ENCODE assay signal across 33 mouse cellular contexts in the genomic region with DNA sequence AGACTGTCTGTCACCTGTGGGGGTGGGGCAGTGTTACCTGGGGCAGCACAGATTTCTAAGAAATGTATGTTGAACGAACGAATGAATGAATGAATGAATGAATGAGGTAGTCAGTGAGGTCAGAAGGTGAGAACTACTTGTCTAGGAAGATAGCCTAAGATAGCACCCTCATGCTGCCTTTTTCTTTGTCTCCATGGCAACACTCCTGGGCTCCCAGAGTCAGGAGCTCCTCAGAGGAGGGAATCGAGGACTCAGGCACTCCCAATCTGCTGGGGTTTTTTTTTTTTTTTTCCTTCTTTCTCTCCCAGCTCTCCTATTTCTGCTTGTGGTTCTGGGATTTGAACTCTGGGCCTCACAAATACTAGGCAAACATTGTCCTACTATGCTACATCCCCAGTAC. TPM values are rescaled to one million over a fixed set of nuclear protein-coding genes. Genes with fewer than 3 reads are reported as not detected.
DNase-seq lines count a peak whose midpoint lies in the region; ATAC-seq and TF ChIP-seq lines count a peak whose summit lies in the region.
"Had no signal": no experiment of that assay in that cellular context is flagged by ENCODE, and none has a peak within 500 bp of the region (broad histone marks: within the 10 kb centered on the region; RNA-seq: fewer than 3 reads in every experiment).

No protein-coding gene starts in this region.

- no peak overlapping the region for H3K4me2 ChIP-seq in hindbrain, postnatal 0 days (ENCODE audit: low read depth, low read length)
- no peak overlapping the region for H3K4me2 ChIP-seq in hindbrain, embryonic 13.5 days
- no peak overlapping the region for H3K4me2 ChIP-seq in forebrain, embryonic 16.5 days (ENCODE audit: low read length)
- H3K4me2 ChIP-seq: heart, embryonic 13.5 days; limb, embryonic 15.5 days; liver, embryonic 13.5 days had no signal

- ATAC-seq in hindbrain, postnatal 0 days: no peak
- ATAC-seq in hindbrain, embryonic 13.5 days (ENCODE audit: low FRiP score): no peak
- no peak for ATAC-seq in forebrain, embryonic 16.5 days
- ATAC-seq: intestine, embryonic 16.5 days had no signal

- TF ChIP-seq POLR2A in MEL (IDR thresholded peaks at IDR 0.05; ENCODE audit: control insufficient read depth in 1 of 2, insufficient read depth in 1 of 2, low read depth in 1 of 2, low read length in 2 of 2, poor library complexity in 1 of 2): no peak
- no peak for TF ChIP-seq POLR2A in lung, adult 2 months (IDR thresholded peaks at IDR 0.05; ENCODE audit: borderline replicate concordance, extremely low read depth, low read depth, low read length)

- no peaks in the 10 kb centered on the region for H3K27me3 ChIP-seq in hindbrain, postnatal 0 days (ENCODE audit: insufficient read depth, low read length)
- H3K27me3 ChIP-seq in hindbrain, embryonic 13.5 days: no peaks in the 10 kb centered on the region
- H3K27me3 ChIP-seq in MEL (ENCODE audit: control insufficient read depth in 1 of 2, insufficient read depth in 2 of 2, low read length in 2 of 2): no peaks in the 10 kb centered on the region
- H3K27me3 ChIP-seq in forebrain, embryonic 16.5 days (replicated peaks; ENCODE audit: control insufficient read depth, insufficient read depth, low read length): no peaks in the 10 kb centered on the region
- H3K27me3 ChIP-seq: heart, embryonic 13.5 days; limb, embryonic 15.5 days; liver, embryonic 13.5 days had no signal

- no peak for DNase-seq in hindbrain, postnatal 0 days (ENCODE audit: low spot score)
- DNase-seq in MEL (ENCODE audit: low read depth, low spot score) (no peak), R1 (ENCODE audit: low read depth, low spot score) (peak; percentile 78)
- DNase-seq in lung, adult 2 months: no peak
- no peak for DNase-seq in urinary bladder, postnatal 14 days (ENCODE audit: low spot score)
- DNase-seq: adrenal gland, adult 8-10 months; B cell, adult 2 months; cerebellum, adult 18-20 months; cerebellum, postnatal 10 days; gastrocnemius, adult 2 months; heart, postnatal 10 days; kidney, adult 8-10 months; liver, embryonic 13.5 days; lung, adult 18-20 months; lung, postnatal 10 days; midbrain, embryonic 14.5 days; right cerebral cortex, adult 18-20 months; spleen, adult 18-20 months; thymus, postnatal 14 days had no signal

- peaks cover 5% of the 10 kb centered on the region for H3K79me2 ChIP-seq in MEL (ENCODE audit: control insufficient read depth, insufficient read depth, low read length, poor library complexity)

- H3K4me3 ChIP-seq in hindbrain, postnatal 0 days (ENCODE audit: low read length): no peak overlapping the region
- H3K4me3 ChIP-seq in hindbrain, embryonic 13.5 days: no peak overlapping the region
- no peak overlapping the region for H3K4me3 ChIP-seq in MEL (ENCODE audit: control insufficient read depth in 1 of 2, insufficient read depth in 1 of 2, low read depth in 2 of 2, low read length in 2 of 2)
- no peak overlapping the region for H3K4me3 ChIP-seq in forebrain, embryonic 16.5 days (replicated peaks; ENCODE audit: low read length)
- no peak overlapping the region for H3K4me3 ChIP-seq in lung, adult 2 months (replicated peaks; ENCODE audit: extremely low read depth, low read depth, low read length)
- H3K4me3 ChIP-seq: erythroblast, embryonic 14.5 days; gastrocnemius, adult 2 months; heart, embryonic 13.5 days; limb, embryonic 10.5 days; limb, embryonic 15.5 days; liver, embryonic 13.5 days had no signal

- TF ChIP-seq CTCF in hindbrain, postnatal 0 days (IDR thresholded peaks at IDR 0.05; ENCODE audit: low read depth): no peak
- no peak for TF ChIP-seq CTCF in MEL (IDR thresholded peaks at IDR 0.05 in 2 of 3, conservative IDR thresholded peaks at IDR 0.05 in 1 of 3; ENCODE audit: control insufficient read depth in 1 of 3, insufficient read depth in 1 of 3, low read depth in 2 of 3, low read length in 3 of 3, poor library complexity in 1 of 3, severe bottlenecking in 1 of 3)
- TF ChIP-seq CTCF in lung, adult 2 months (IDR thresholded peaks at IDR 0.05; ENCODE audit: insufficient read depth, low read length): no peak

- H3K36me3 ChIP-seq in hindbrain, postnatal 0 days (ENCODE audit: insufficient read depth, low read length): peaks cover 28% of the 10 kb centered on the region
- peaks cover 36% of the 10 kb centered on the region for H3K36me3 ChIP-seq in hindbrain, embryonic 13.5 days
- H3K36me3 ChIP-seq in MEL (ENCODE audit: control insufficient read depth in 1 of 2, insufficient read depth in 2 of 2, low read length in 2 of 2): peaks cover 0 to 8% of the 10 kb centered on the region in 2 experiments; a peak in 2 of 4 replicates
- H3K36me3 ChIP-seq in forebrain, embryonic 16.5 days (ENCODE audit: control insufficient read depth, insufficient read depth): no peaks in the 10 kb centered on the region

- no peak for TF ChIP-seq RAD21 in MEL (IDR thresholded peaks at IDR 0.05; ENCODE audit: low read depth, low read length)

- H3K9ac ChIP-seq in hindbrain, postnatal 0 days (replicated peaks; ENCODE audit: low read length): no peak overlapping the region
- no peak overlapping the region for H3K9ac ChIP-seq in hindbrain, embryonic 13.5 days
- H3K9ac ChIP-seq in MEL (ENCODE audit: control insufficient read depth, low read depth, low read length, poor library complexity, severe bottlenecking): no peak overlapping the region
- no peak overlapping the region for H3K9ac ChIP-seq in forebrain, embryonic 16.5 days (replicated peaks; ENCODE audit: low read depth, low read length)
- H3K9ac ChIP-seq: heart, embryonic 13.5 days; limb, embryonic 15.5 days; liver, embryonic 13.5 days had no signal

- no peaks in the 10 kb centered on the region for H3K9me3 ChIP-seq in hindbrain, postnatal 0 days (ENCODE audit: low read length)
- no peaks in the 10 kb centered on the region for H3K9me3 ChIP-seq in hindbrain, embryonic 13.5 days
- no peaks in the 10 kb centered on the region for H3K9me3 ChIP-seq in MEL (replicated peaks; ENCODE audit: insufficient read depth, low read length)
- no peaks in the 10 kb centered on the region for H3K9me3 ChIP-seq in forebrain, embryonic 16.5 days (ENCODE audit: control insufficient read depth, low read length)
- H3K9me3 ChIP-seq: heart, embryonic 13.5 days; limb, embryonic 10.5 days; limb, embryonic 15.5 days; liver, embryonic 13.5 days had no signal

- TF ChIP-seq EP300 in MEL (IDR thresholded peaks at IDR 0.05; ENCODE audit: low read depth in 1 of 2, low read length in 2 of 2): no peak

- WGBS in hindbrain, postnatal 0 days: 46% methylated on average over 3 of the region's 3 CpGs
- WGBS in hindbrain, embryonic 13.5 days: 57% methylated on average over 3 of the region's 3 CpGs
- 60% methylated on average over 3 of the region's 3 CpGs for WGBS in forebrain, embryonic 16.5 days
- WGBS in lung, adult 2 months: 87% methylated on average over 3 of the region's 3 CpGs

- H3K27ac ChIP-seq in hindbrain, postnatal 0 days: peak overlapping the region; percentile 22; the same call in 1 of the 2 replicates
- H3K27ac ChIP-seq in hindbrain, embryonic 13.5 days: no peak overlapping the region
- H3K27ac ChIP-seq in MEL (ENCODE audit: control insufficient read depth, low read depth, low read length): no peak overlapping the region
- peak overlapping the region; percentile 70 for H3K27ac ChIP-seq in forebrain, embryonic 16.5 days (ENCODE audit: low read length)
- H3K27ac ChIP-seq: gastrocnemius, adult 2 months; heart, embryonic 13.5 days; kidney, postnatal 0 days; limb, embryonic 10.5 days; limb, embryonic 15.5 days; liver, embryonic 13.5 days; macrophage had no signal

- no peaks in the 10 kb centered on the region for H3K4me1 ChIP-seq in hindbrain, postnatal 0 days (ENCODE audit: insufficient read depth, low read length)
- H3K4me1 ChIP-seq in hindbrain, embryonic 13.5 days (replicated peaks): peaks cover 30% of the 10 kb centered on the region
- peaks cover 3 to 13% of the 10 kb centered on the region in 2 experiments; a peak in 3 of 4 replicates for H3K4me1 ChIP-seq in MEL (ENCODE audit: control insufficient read depth in 1 of 2, insufficient read depth in 2 of 2, low read length in 2 of 2)
- peaks cover 31% of the 10 kb centered on the region for H3K4me1 ChIP-seq in forebrain, embryonic 16.5 days (replicated peaks; ENCODE audit: control insufficient read depth, insufficient read depth, low read length)
- H3K4me1 ChIP-seq in lung, adult 2 months (ENCODE audit: control insufficient read depth, insufficient read depth, low read length): no peaks in the 10 kb centered on the region

TF ChIP-seq in MEL, 35 proteins besides CTCF, POLR2A, EP300 and RAD21:
- TF ChIP-seq ZNF384 (IDR thresholded peaks at IDR 0.05; ENCODE audit: low read depth, low read length) (peak; percentile 31; the same call in 1 of the 2 replicates), MAZ (IDR thresholded peaks at IDR 0.05; ENCODE audit: low read depth, low read length) (no peak), MAFK (IDR thresholded peaks at IDR 0.05; ENCODE audit: borderline replicate concordance, low read depth, low read length) (no peak)

RNA-seq across cellular contexts. Expression of a gene that starts 42.5 kb away (rescaled TPM):
- 131 and 158 TPM in 2 replicates for total RNA-seq in hindbrain, postnatal 0 days (2014; rRNA removed)
- 105 and 111 TPM in 2 replicates for polyA plus RNA-seq in hindbrain, postnatal 0 days (2015; fragmentation: Nextera tagmentation; extraction: Ambion mirVana)
- 187 and 197 TPM in 2 replicates for polyA plus RNA-seq in hindbrain, embryonic 13.5 days (2015; fragmentation: Nextera tagmentation; extraction: Ambion mirVana)
- 8.4 and 10.2 TPM in 2 replicates for total RNA-seq in MEL (2012; rRNA removed)
- 10 to 100 TPM in 1 of 2 experiments, not detected in 1; 17.3 TPM for polyA plus RNA-seq in MEL (2012; ENCODE audit: insufficient read depth in 1 of 2, insufficient read length in 2 of 2, low read depth in 1 of 2, low replicate concordance in 2 of 2, missing spikeins in 1 of 2)
- 259 and 270 TPM in 2 replicates for polyA plus RNA-seq in forebrain, embryonic 16.5 days (2015; fragmentation: Nextera tagmentation; extraction: Ambion mirVana)
- polyA plus RNA-seq in lung, adult 2 months (2012; rRNA removed): 1.7 and 4.0 TPM in 2 replicates
- total RNA-seq: monocyte, adult 5-6 weeks; neutrophil, adult 5-6 weeks had no signal

RNA-seq across cellular contexts. Expression of a gene that starts 57.1 kb away (rescaled TPM):
- 3.4 and 8.4 TPM in 2 replicates for total RNA-seq in hindbrain, postnatal 0 days (2014; rRNA removed)
- polyA plus RNA-seq in hindbrain, postnatal 0 days (2015; fragmentation: Nextera tagmentation; extraction: Ambion mirVana): 3.2 and 3.4 TPM in 2 replicates
- 8.6 and 13.1 TPM in 2 replicates for polyA plus RNA-seq in hindbrain, embryonic 13.5 days (2015; fragmentation: Nextera tagmentation; extraction: Ambion mirVana)
- 3.8 and 3.9 TPM in 2 replicates for total RNA-seq in MEL (2012; rRNA removed)
- polyA plus RNA-seq in MEL (2012; ENCODE audit: insufficient read depth in 1 of 2, insufficient read length in 2 of 2, low read depth in 1 of 2, low replicate concordance in 2 of 2, missing spikeins in 1 of 2): 1 to 10 TPM in 1 of 2 experiments, not detected in 1; 7.1 TPM
- polyA plus RNA-seq in forebrain, embryonic 16.5 days (2015; fragmentation: Nextera tagmentation; extraction: Ambion mirVana): 4.3 and 6.1 TPM in 2 replicates
- polyA plus RNA-seq in lung, adult 2 months (2012; rRNA removed): 242 and 329 TPM in 2 replicates
- total RNA-seq: common myeloid progenitor, adult 5-6 weeks; hematopoietic stem cell, adult 5-6 weeks; megakaryocyte-erythroid progenitor cell, adult 5-6 weeks; monocyte, adult 5-6 weeks; neutrophil, adult 5-6 weeks had no signal
- polyA plus RNA-seq: macrophage had no signal

Comparison
In these comparisons a context has a peak if more than half of its experiments do, and no peak if none do; other contexts are left out.
1. H3K27ac ChIP-seq: peak in hindbrain, postnatal 0 days (single experiment) and forebrain, embryonic 16.5 days (single experiment); none in hindbrain, embryonic 13.5 days (single experiment) and MEL (single experiment).
2. RNA of a gene that starts 57.1 kb away (polyA plus RNA-seq): 242 to 329 TPM in lung, adult 2 months; 8.6 to 13.1 TPM in hindbrain, embryonic 13.5 days, 7.1 TPM in MEL, 4.3 to 6.1 TPM in forebrain, embryonic 16.5 days and 3.2 to 3.4 TPM in hindbrain, postnatal 0 days; every median in the first group is over 10 times any median in the second.